Mouse (Mus musculus) heart, embryonic 11.5 days (tissue): ENCODE results near the gene Tmem251. TPM values are rescaled to one million over a fixed set of nuclear protein-coding genes. Genes with fewer than 3 reads are reported as not detected.

Experiments used
- ATAC-seq: fragments of 200-750 bp; cut with Nextera tagmentation; replicated peaks from 2 replicates; pipeline ENCODE4 v1.8.0; 2017; ENCODE audit warnings: moderate library complexity; ENCODE audit not compliant: insufficient number of reproducible peaks, low FRiP score, low TSS enrichment
- H3K27ac ChIP-seq: fragments of 300-500 bp; sonication (generic); 2 replicates; pipeline ENCODE4 v1.5.1; 2014; ENCODE audit warnings: mild to moderate bottlenecking, low read depth, low read length
- H3K27me3 ChIP-seq: fragments of 300-500 bp; sonication (generic); 2 replicates; pipeline ENCODE4 v1.6.1; 2014; ENCODE audit warnings: mild to moderate bottlenecking, low read length, mixed read lengths; ENCODE audit not compliant: control insufficient read depth, insufficient read depth
- H3K36me3 ChIP-seq: fragments of 300-500 bp; sonication (generic); 2 replicates; pipeline ENCODE4 v1.6.1; 2014; ENCODE audit warnings: mild to moderate bottlenecking, low read length, moderate library complexity, mixed read lengths; ENCODE audit not compliant: control insufficient read depth, insufficient read depth
- H3K4me1 ChIP-seq: fragments of 300-500 bp; sonication (generic); 2 replicates; pipeline ENCODE4 v1.6.1; 2014; ENCODE audit warnings: low read length; ENCODE audit not compliant: control insufficient read depth, insufficient read depth
- H3K4me2 ChIP-seq: fragments of 300-500 bp; sonication (generic); 2 replicates; pipeline ENCODE4 v1.6.1; 2014; ENCODE audit warnings: mild to moderate bottlenecking, moderate library complexity
- H3K4me3 ChIP-seq: fragments of 300-500 bp; sonication (generic); 2 replicates; pipeline ENCODE4 v1.5.1; 2014; ENCODE audit warnings: low read depth, low read length
- H3K9ac ChIP-seq: fragments of 300-500 bp; sonication (generic); 2 replicates; pipeline ENCODE4 v1.6.1; 2014; ENCODE audit warnings: mild to moderate bottlenecking, low read depth, low read length, moderate library complexity
- H3K9me3 ChIP-seq: fragments of 300-500 bp; sonication (generic); replicated peaks from 2 replicates; pipeline ENCODE4 v1.6.1; 2016; ENCODE audit warnings: low read length; ENCODE audit not compliant: control insufficient read depth
- WGBS: fragments of 180-500 bp; shearing (Covaris S2); extraction: QIAGEN DNeasy Blood & Tissue Kit; methylation state at CpG from one replicate; pipeline ENCODE4 v1.1.7; 2014; ENCODE audit not compliant: insufficient replicate concordance; 5-methylcytosine and 5-hydroxymethylcytosine counted together
- polyA plus RNA-seq: library from polyadenylated mRNA; unstranded; fragments of >200 nt; fragmentation: Nextera tagmentation; extraction: Ambion mirVana; gene quantifications from 2 replicates; pipeline ENCODE4 v1.2.1, GENCODE M21; 2014

The Tmem251 gene
- polyA plus RNA-seq, 1 experiment from 2014 or later = 7.9 TPM

DNA sequence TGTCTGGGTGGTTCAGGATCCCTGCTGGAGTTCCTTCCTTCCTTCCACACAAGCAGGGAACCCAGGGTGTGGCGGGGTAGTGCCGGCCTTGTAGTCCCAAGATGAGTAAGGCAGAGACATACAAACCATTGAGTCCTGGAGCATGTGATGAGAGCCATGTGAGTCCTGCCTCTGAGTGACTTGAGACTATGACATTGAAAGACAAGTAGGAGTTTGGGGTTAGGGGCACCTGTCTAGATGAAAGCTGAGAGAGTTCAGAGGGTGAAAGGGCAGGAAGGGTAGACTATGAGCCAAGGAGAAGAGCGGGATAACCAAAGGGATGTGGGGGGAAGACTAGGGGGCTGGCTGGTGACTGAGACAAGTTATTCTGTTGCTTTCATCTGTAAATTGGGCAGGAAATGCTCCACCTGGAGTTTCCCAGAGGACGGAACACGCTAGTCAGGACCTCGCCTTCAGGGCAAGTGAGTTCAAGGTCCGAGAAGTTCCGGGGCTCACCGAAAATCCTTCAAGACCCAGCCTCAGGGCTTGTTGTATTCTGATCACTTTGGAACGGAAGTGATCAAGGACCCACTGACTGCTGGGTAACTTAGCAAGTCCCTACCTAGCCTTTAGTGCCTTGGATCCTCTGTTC, 36.6 kb upstream of the Tmem251 start:
- H3K9me3 ChIP-seq = no peaks in the 10 kb centered on the region
- no peak overlapping the region for H3K9ac ChIP-seq
- no peak for ATAC-seq
- no peak overlapping the region for H3K27ac ChIP-seq
- peaks cover 20% of the 10 kb centered on the region for H3K4me1 ChIP-seq
- no peaks in the 10 kb centered on the region for H3K36me3 ChIP-seq
- peaks cover 14% of the 10 kb centered on the region for H3K27me3 ChIP-seq
- 86% methylated on average over 10 of the region's 10 CpGs for WGBS
- no peak overlapping the region for H3K4me3 ChIP-seq
- no peak overlapping the region for H3K4me2 ChIP-seq

GRCm38 (mm10) chr12:102708220-102708619, 35.3 kb upstream of the Tmem251 start:
- no peaks in the 10 kb centered on the region for H3K9me3 ChIP-seq
- peaks cover 14% of the 10 kb centered on the region for H3K4me1 ChIP-seq
- no peaks in the 10 kb centered on the region for H3K36me3 ChIP-seq
- H3K27me3 ChIP-seq = peaks cover 14% of the 10 kb centered on the region
- H3K4me3 ChIP-seq = no peak overlapping the region
- 35% methylated on average over 11 of the region's 11 CpGs for WGBS
- no peak overlapping the region for H3K27ac ChIP-seq
- H3K4me2 ChIP-seq = peak overlapping the region; percentile 29
- no peak overlapping the region for H3K9ac ChIP-seq
- no peak for ATAC-seq

- Histone ChIP-seq H3K9me3 (no peaks in the 10 kb centered on the region), H3K27ac (no peak overlapping the region), H3K9ac (no peak overlapping the region), H3K4me1 (peaks cover 8% of the 10 kb centered on the region; the same call in 1 of the 2 replicates), H3K36me3 (no peaks in the 10 kb centered on the region), H3K27me3 (peaks cover 7% of the 10 kb centered on the region; the same call in 1 of the 2 replicates), H3K4me2 (no peak overlapping the region), H3K4me3 (no peak overlapping the region)
- no peak for ATAC-seq
- 82% methylated on average over 5 of the region's 5 CpGs for WGBS
Observed at GRCm38 (mm10) chr12:102709896-102710295, 33.7 kb upstream of the Tmem251 start.

DNA sequence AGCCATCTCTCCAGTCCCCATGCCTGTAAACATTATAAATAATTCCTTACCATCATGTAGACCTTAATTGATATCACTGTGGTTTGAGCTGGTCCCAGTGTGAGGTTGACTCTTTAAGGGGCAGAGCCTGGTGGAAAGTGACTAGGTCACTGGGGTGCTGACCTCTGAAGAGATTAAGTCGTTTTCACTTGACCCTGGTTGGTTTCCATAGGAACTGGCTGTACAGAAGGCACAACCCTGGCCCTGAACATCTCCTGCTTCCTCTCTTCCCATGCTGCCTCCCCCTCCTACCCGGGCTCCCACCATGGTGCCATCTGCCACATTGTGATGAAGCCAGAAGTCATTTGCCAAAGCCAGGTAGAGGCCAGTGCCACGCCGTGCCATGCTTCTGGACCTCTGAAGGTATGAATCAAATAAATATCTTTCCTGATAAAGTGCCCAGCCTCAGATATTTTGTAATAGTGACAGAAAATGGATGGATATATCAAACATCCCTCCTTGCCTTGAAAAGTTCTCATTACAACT, 32.6 kb upstream of the Tmem251 start:
- no peak overlapping the region for H3K9ac ChIP-seq
- H3K9me3 ChIP-seq = no peaks in the 10 kb centered on the region
- ATAC-seq = no peak
- H3K27ac ChIP-seq = no peak overlapping the region
- 68% methylated on average over 4 of the region's 4 CpGs for WGBS
- 0 out of 2 replicates have a peak, but pooled peaks cover 7% of the 10 kb centered on the region for H3K27me3 ChIP-seq
- H3K4me1 ChIP-seq = 0 out of 2 replicates have a peak, but pooled peaks cover 3% of the 10 kb centered on the region
- no peak overlapping the region for H3K4me2 ChIP-seq
- no peak overlapping the region for H3K4me3 ChIP-seq
- no peaks in the 10 kb centered on the region for H3K36me3 ChIP-seq

- no peak for ATAC-seq
- Histone ChIP-seq H3K9me3 (no peaks in the 10 kb centered on the region), H3K27ac (no peak overlapping the region), H3K36me3 (no peaks in the 10 kb centered on the region), H3K4me2 (no peak overlapping the region), H3K27me3 (no peaks in the 10 kb centered on the region), H3K4me3 (no peak overlapping the region), H3K4me1 (no peaks in the 10 kb centered on the region), H3K9ac (no peak overlapping the region)
- WGBS = 69% methylated on average over 20 of the region's 20 CpGs
Observed at GRCm38 (mm10) chr12:102713153-102713865, 30.3 kb upstream of the Tmem251 start.

DNA sequence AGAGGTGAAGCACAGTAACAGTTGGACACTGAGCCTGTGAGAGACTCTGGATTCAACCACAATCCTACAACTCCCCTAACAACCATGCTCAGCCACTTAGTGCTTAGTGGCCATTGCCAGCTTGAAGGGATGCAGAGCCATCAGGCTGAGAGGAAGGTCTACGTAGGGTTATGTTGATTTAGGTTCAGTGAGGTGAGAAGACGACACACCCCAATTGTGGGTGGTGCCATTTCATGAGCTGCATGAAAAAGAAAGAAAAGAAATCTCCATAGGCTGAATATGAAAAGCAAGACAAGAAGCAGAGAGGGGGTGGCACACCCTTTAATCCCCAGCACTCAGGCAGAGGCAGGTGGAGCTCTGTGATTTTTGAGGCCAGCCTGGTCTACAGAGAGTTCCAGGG, 29.4 kb upstream of the Tmem251 start:
- no peak for ATAC-seq
- no peak overlapping the region for H3K4me3 ChIP-seq
- H3K9me3 ChIP-seq = no peaks in the 10 kb centered on the region
- no peaks in the 10 kb centered on the region for H3K36me3 ChIP-seq
- no peaks in the 10 kb centered on the region for H3K27me3 ChIP-seq
- WGBS = 67% methylated on average over 2 of the region's 2 CpGs
- no peak overlapping the region for H3K4me2 ChIP-seq
- no peaks in the 10 kb centered on the region for H3K4me1 ChIP-seq
- H3K9ac ChIP-seq = no peak overlapping the region
- no peak overlapping the region for H3K27ac ChIP-seq

DNA sequence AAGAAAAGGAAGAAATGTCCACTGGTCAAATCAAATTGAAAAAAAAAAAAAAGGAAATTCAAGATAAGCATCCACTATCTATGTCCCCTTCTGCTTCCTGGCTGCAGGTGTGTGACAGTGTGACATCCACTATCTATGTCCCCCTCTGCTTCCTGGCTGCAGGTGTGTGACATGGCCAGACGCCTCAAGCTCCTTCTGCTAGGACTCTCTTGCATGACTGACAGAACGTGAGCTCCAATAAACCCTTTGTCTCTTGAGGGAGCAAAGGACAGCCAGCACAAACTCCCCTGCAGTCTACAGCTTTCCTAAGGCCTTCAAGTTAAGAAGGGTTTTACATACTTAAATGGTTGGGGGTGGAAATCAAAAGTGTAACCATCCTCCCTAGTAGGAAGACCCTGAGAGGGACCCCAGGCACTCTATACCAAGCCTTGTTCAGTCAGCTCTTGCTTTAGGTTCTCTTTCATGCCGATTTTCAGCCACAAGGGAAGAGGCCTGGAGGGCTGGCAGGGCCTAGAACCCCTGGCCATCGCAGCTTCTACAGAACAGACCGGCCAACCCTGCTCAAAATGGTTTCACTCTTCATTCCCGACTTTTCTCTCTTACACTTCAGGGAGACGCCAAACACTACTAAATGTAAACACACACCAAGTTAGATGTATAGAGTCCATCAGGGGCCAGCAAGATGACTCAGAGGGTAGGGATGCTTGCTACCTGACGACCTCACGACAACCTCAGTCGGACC, 28.7 kb upstream of the Tmem251 start:
- Histone ChIP-seq H3K4me1 (no peaks in the 10 kb centered on the region), H3K4me2 (no peak overlapping the region), H3K27ac (no peak overlapping the region), H3K9me3 (no peaks in the 10 kb centered on the region), H3K27me3 (no peaks in the 10 kb centered on the region), H3K9ac (no peak overlapping the region), H3K36me3 (no peaks in the 10 kb centered on the region), H3K4me3 (no peak overlapping the region)
- ATAC-seq = no peak
- 78% methylated on average over 10 of the region's 10 CpGs for WGBS

DNA sequence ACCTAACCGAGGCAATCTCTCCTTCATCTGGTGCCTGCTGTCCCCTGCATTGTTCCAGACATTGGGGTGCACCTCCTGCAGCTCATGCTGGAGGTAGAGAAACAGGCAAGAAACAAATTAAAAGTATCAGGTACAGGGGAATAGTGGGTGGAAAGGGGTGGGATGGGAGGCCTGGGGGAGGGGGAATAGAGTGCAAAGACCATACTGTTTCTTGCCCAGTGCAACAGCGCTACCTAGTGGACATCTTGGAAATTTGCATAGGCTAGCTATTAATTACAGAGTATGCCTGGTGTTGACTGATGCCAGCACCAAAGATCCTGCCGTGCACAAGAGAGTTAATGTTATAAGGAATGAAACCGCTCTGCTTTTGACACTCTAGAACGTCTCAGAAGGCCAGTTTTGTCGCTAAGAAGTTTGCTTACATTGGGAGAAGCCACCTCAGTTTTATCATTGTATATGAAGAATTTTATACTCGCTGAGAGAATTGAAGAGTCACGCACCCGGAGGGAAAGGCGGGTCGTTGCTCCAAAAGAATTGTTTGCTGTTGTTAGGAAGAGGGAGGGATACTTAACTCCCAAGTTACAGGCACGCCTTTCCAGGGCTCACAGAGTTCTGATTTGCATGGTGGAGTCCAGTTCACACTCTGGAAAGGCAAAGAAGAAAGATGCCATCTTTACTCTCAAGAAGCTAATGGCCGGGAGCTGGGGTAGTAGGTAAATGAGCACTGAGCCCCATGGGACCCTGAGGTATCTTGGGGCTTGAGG, 23.8 kb upstream of the Tmem251 start:
- no peaks in the 10 kb centered on the region for H3K9me3 ChIP-seq
- ATAC-seq = no peak
- 29% methylated on average over 13 of the region's 13 CpGs for WGBS

More for the DNA sequence above, 23.8 kb upstream of the Tmem251 start:
- Histone ChIP-seq H3K4me3 (no peak overlapping the region), H3K4me2 (no peak overlapping the region), H3K36me3 (no peaks in the 10 kb centered on the region), H3K27ac (no peak overlapping the region), H3K27me3 (no peaks in the 10 kb centered on the region), H3K4me1 (no peaks in the 10 kb centered on the region), H3K9ac (no peak overlapping the region)
